Mouse (Mus musculus) activated CD4-positive, CD25-positive, alpha-beta regulatory T cell, adult 4 months (primary cell): ENCODE measurements around the gene Actl7b. TPM values are rescaled to one million over a fixed set of nuclear protein-coding genes. Genes with fewer than 3 reads are reported as not detected.

Experiments used
- ATAC-seq: one replicate; pipeline ENCODE4 v1.8.0; 2017
- polyA plus RNA-seq, 2 experiments: library from polyadenylated mRNA; unstranded; fragments of 100-300 nt; shearing (Covaris generic); gene quantifications; one replicate each; pipeline ENCODE4 v1.2.1; 2017

The Actl7b gene
- polyA plus RNA-seq, result not detected

DNA sequence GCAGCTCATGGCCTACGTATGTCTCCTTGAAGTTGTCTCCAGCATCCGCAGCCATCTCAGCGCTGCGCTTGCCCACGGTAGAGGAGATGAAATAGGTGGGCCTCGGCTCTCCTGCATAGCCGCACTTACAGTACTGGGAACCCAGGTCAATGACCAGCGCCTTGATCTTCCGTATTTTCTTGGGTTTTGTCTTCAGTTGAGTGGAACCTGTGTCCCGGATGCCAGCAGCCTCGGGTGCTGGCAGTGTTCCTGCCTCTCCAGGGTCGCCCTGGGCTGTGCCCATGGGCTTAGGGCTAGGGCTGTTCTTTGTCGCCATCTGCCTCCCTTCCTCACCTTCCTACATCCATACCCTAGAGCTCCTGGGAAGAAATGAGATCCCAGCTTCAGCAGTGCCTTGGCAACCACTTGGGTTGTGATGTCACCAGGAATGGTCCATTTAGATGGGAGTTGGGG lies at the start of gene Actl7b:
Gene Actl7b, minus strand, starts transcription at position 403 of the 453 bp plus-strand sequence.
- ATAC-seq, result no peak

- ATAC-seq, result no peak
Observed at GRCm38 (mm10) chr4:56771065-56771464, 29.8 kb upstream of the Actl7b start.

DNA sequence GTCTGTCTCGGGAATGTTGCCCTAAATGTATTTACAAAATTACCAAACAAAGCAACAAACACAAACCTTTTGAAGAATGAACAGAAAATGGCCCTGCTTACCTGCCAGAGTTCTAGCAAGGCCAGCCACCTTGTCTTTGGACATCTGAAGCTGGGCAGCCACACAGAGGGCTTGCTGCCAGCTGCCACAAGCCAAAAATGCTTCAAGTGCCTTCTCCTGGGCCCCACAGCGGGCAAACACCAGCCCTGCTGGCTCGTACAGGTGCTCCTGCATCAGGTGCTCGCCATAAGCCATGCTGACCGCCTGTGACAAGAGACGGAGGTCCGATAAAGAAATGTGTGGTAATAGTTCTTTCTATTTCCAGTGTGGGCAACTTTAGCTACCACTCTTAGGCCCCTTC lies 27.7 kb upstream of the Actl7b start:
- no peak for ATAC-seq

GRCm38 (mm10) chr4:56767861-56768284 lies 26.6 kb upstream of the Actl7b start:
- no peak for ATAC-seq

DNA sequence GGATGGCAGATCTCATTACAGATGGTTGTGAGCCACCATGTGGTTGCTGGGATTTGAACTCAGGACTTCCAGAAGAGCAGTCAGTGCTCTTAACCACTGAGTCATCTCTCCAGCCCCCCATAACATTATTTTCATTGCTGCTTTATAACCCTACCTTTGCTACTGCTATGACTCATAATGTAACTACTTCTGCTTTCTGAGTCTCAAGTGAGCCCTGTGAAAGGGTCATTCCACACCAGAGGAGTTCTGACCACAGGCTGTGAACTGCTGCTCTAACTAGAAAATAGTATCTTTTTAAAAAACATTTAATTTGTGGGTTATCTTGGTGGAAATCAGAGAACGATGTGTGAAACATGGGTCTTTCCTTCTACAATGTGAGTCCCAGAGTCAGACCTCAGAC lies 16.4 kb upstream of the Actl7b start:
- no peak for ATAC-seq

GRCm38 (mm10) chr4:56756966-56757600 lies 15.8 kb upstream of the Actl7b start:
- no peak for ATAC-seq

- ATAC-seq, result no peak
Observed at GRCm38 (mm10) chr4:56756021-56756420, 14.8 kb upstream of the Actl7b start.

DNA sequence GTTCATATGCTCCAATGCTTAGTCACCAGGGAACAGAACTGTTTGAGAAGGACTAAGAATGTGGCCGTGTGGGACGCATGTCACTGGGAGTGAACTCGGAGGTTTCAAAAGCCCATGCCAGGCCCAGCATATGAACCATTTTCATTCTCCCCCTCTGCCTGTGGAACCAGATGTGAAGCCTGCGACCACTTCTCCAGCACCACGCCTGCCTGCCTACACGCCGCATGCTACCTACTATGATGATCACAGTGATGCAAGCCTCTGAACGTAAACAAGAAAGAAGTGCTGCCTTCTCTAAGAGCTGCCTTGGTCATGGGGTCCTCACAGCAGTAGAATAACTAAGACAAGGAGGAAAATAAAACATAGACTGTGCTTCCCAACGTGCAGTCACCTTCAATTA lies 6.2 kb upstream of the Actl7b start:
- no peak for ATAC-seq

GRCm38 (mm10) chr4:56746345-56746744 lies 5.1 kb upstream of the Actl7b start:
- no peak for ATAC-seq

DNA sequence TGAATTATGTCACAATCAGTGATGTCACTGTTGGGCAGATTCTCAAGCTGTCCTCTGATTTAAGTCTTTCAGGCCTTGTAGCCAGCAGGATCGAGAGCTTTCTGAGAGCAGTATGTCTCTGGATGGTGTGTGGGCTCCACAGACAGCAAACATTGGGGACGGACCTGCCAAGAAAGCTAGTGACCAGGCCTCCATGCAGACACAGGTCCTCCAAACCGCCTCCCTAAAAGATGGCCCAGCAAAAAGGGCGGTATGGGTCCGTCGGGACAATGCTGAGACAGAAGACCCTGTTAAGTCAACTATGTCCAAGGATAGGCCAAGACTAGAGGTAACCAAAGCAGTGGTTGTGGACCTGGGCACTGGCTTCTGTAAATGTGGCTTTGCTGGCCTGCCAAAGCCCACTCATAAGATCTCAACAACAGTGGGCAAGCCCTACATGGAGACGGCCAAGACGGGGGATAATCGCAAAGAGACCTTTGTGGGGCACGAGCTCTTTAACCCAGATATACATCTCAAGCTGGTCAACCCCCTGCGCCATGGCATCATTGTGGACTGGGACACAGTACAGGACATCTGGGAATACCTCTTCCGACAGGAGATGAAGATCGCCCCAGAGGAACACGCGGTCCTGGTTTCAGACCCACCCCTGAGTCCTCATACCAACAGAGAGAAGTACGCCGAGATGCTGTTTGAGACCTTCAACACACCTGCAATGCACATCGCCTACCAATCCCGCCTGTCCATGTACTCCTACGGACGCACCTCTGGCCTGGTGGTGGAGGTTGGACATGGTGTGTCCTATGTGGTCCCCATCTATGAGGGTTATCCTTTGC lies 2.3 kb upstream of the Actl7b start, which contains the start of gene Actl7a:
Gene Actl7a, plus strand, starts transcription at position 51 of the 833 bp plus-strand sequence.
- no peak for ATAC-seq

DNA sequence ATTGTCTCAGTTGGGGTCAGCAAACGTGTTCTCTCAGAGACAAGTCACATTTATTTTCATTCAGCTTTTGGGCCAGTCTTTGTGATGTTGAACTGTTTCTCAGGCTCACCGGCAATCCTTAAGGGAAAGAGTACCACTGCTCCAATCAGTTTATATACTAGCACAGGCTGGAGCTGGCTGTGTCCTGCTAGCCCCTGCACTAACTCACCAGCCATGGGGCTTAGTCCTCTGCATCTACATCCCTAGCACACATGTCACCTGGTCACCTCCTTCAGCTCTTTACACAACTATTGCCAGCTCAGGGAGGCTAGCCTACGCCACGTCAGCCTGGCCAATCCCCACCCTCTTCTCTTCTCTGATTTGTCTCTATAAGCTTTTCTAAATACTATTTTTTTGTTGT lies 1.5 kb upstream of the Actl7b start:
- ATAC-seq, result no peak

DNA sequence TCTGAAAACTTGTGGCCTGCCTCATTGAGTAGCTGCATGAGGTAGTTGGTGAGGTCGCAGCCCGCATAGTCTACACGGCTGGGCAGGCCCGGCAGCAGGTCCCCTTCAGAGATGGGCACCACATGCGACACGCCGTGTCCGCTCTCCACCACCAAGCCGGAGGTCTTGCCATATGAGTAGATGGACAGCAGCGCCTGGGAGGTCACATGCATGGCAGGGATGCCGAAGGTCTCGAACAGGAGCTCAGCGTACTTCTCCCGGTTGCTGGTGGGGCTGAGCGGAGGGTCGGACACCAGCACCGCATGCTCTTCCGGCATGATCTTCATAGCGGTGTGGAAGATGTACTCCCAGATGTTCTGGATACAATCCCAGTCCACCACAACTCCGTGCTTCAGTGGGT lies 632 bp downstream of the Actl7b start:
- no peak for ATAC-seq

DNA sequence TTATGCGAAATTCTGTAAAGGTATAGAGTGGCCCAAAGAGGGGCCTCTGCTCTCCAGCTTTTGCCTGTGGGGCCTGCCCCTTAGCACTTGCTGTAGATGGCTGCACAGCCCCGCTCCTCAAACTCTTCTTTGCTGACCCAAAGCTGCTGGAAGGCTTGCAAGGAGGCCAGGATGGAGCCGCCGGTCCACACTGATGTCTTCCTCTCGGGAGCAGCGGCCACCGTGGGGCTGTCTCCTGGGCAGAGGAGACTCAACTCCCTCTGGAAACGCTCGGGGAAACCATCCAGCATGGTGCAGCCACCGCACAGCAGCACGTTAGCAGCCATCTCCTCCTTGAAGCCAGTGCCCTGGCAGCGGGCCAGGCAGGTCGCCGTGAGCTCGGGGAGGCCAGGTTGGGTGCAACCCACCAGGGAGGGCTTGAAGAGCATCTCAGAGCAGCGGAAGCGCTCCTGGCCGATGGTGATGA lies 1.2 kb downstream of the Actl7b start, which contains the start of gene Gm26657:
Gene Gm26657, plus strand, starts transcription at position 51 of the 466 bp plus-strand sequence.
- ATAC-seq, result no peak

- no peak for ATAC-seq
Observed at GRCm38 (mm10) chr4:56725839-56726238, 15.4 kb downstream of the Actl7b start.

- no peak for ATAC-seq
Observed at GRCm38 (mm10) chr4:56723237-56723636, 18.0 kb downstream of the Actl7b start.

DNA sequence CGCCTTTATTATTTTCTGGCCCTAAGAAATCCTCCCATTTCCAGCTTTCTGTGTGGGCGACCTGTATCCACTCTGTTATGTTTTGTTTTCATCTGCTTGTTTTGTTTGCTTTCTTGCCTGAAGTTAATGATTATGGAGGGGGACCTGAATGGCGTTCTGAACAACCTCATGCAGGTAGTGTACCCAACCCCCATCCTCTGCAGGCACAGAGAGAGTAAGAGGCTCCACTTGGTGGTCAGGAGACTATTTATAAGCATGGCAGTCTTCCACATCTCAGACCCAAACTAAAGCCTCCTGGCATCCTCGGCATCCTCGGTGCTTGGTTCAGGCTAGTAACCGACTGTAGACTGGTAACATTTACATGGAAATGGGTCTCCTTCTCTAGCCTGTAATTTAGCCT lies 18.9 kb downstream of the Actl7b start:
- ATAC-seq, result no peak

DNA sequence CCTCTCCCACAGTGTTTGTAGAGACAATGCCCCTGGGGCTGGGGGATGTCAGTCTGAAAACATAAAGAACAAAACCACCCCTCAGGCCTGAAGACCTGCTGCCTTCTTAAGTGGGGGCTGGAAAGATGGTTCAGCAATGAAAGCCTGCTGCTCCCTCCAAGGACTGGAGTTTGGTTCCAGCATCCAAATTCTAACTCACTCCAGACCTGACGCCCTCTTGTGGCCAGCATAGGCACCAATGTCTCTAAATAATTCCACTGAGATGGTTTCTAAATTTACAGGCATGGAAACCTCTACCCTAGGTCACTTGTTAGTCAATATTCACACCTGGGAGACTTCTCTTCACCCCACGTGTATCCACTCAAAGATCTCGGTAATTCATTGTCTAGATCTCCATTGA lies 19.8 kb downstream of the Actl7b start:
- ATAC-seq, result no peak

DNA sequence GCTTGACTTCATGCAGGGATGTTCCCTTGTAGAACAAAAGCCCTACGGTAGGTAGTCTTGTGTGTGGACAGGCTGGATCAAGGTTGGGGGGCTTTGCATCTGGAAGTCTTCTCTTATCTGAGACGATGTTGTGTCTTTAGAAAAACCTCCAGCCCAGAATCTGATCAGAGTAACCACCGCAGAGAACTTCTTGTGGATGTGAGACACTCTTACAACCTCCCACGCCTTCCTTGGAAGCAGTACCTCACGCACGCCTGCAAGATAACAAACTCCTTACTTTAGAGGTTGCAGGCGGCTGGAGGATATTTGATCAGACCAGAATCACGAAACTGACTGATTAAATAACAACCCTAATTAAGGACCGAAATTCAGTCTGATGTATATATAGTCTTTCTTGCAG lies 20.8 kb downstream of the Actl7b start:
- no peak for ATAC-seq

GRCm38 (mm10) chr4:56719456-56719855 lies 21.8 kb downstream of the Actl7b start:
- ATAC-seq, result no peak

- ATAC-seq, result no peak
Observed at GRCm38 (mm10) chr4:56718573-56719442, 22.4 kb downstream of the Actl7b start.

GRCm38 (mm10) chr4:56717932-56718331 lies 23.3 kb downstream of the Actl7b start:
- no peak for ATAC-seq

DNA sequence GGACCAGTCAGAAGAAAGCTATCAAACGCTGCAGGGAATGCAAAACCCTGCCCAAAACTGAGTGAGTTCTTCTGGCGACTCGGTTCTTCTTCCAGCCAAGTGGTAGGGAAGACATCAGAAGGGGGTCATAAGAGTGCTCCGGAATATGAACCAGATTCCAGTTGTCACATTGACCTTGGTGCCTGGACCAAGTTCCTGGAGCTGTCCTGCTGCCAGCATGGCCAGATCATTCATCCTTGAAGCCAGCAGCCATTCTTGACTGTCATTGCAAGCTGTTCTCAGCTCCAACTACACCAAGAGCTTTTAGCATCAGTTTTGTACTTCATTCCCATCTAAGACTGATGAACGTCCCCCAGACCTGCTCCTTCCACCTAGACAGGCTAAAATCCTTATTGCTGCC lies 24.4 kb downstream of the Actl7b start:
- ATAC-seq, result no peak

DNA sequence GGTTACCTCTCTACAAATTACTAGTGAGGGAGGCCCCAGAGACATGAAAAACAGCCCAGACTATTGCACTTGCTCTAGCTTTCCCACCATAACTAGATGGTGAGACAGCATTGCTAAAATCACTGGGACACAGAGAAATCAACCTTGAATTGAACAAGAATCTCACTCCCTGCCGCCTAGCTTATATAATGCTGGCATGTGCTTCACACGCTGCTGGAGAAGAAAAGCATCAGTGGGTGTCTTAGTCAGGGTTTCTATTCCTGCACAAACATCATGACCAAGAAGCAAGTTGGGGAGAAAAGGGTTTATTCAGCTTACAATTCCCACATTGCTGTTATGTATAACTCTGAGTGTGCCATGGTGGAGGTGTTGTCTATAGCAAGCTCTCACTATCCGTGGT lies 28.1 kb downstream of the Actl7b start:
- ATAC-seq, result no peak
